Mouse (Mus musculus): ENCODE measurements at regions not wholly inside any gene's neighbourhood (a gene's known extent, or its start where the extent isn't known, plus 50 kb on each side); places are given as distances from the start of the nearest gene placed in this dataset.

DNA sequence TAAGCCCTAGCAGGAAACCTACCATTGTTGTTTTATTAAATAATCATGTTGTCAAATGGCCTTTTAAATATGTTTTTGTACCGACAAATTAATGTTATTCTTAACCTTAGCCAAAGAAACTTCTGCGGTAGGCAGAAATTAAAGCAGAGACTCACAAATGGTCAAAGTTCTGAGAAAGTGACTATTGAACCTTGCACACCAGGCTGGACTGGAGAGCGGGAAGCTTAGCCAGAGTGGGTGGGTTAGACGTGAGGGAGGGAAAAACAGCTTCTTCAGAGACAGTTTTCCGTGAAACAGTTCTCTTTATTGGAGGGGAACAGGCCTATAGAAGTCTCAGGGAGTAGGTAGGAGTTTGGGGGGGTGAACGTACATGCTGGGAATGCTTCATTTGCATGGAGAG, 89.2 kb upstream of the Rbbp6 start:
- TF ChIP-seq POLR2AphosphoS5 (IDR thresholded peaks at IDR 0.05; ENCODE audit: insufficient replicate concordance, low read depth, low read length) (no peak), CTCF (IDR thresholded peaks at IDR 0.05; ENCODE audit: low read depth, low read length) (no peak), TAL1 (conservative IDR thresholded peaks at IDR 0.05; ENCODE audit: low read depth, low read length) (no peak), GATA1 (IDR thresholded peaks at IDR 0.05; ENCODE audit: borderline replicate concordance, low read length) (no peak), GATA2 (IDR thresholded peaks at IDR 0.05; ENCODE audit: borderline replicate concordance, low read depth, low read length) (no peak)
